Mouse (Mus musculus) heart, adult 2 months (tissue): ENCODE measurements at regions not wholly inside any gene's neighbourhood (a gene's known extent, or its start where the extent isn't known, plus 50 kb on each side); places are given as distances from the start of the nearest gene placed in this dataset.

ENCODE experiments used
- CTCF ChIP-seq: fragments of 200-600 bp; IDR thresholded peaks from 2 replicates; pipeline ENCODE4 v1.8.1; 2022; ENCODE audit warnings: antibody characterized with exemption, mild to moderate bottlenecking, moderate library complexity
- EP300 ChIP-seq: fragments of 200-500 bp; IDR thresholded peaks from 2 replicates; pipeline ENCODE4 v1.6.1; 2011; ENCODE audit warnings: low read depth, low read length, control low read depth; ENCODE audit not compliant: insufficient read depth
- POLR2A ChIP-seq: fragments of 200-500 bp; IDR thresholded peaks from 2 replicates; pipeline ENCODE4 v1.6.1; 2011; ENCODE audit warnings: mild to moderate bottlenecking, low read depth, low read length, control low read depth; ENCODE audit not compliant: insufficient read depth

DNA sequence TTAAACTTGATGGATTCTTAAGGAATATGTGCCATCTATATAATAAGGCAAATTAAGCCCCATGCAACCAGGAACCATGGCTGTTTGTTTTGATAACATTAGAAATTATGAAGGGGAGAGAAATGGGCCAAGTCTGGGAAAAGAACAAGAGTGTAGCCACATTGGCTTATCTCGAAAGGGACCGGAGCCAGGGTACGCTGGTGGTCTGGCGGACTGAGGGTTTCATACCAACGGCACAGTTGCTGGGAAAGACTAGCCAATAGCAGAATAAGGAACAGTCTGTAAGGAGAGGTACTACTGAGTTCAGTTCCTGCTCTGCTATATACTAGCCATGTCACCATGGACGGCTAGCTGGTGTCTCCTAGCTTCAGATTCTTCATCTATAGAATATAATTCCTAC is 105.9 kb upstream of the 1700016C15Rik start:
- no peak for TF ChIP-seq CTCF
- TF ChIP-seq EP300, result no peak
- TF ChIP-seq POLR2A, result no peak
